Mouse (Mus musculus) testis, adult 2 months (tissue): ENCODE measurements around the gene Nsa2.

Experiments used
- CTCF ChIP-seq: fragments of 200-500 bp; IDR thresholded peaks from 2 replicates; pipeline ENCODE4 v1.5.1; 2012; ENCODE audit warnings: low read depth, mild to moderate bottlenecking, inconsistent platforms, low read length, moderate library complexity; ENCODE audit not compliant: control insufficient read depth, insufficient read depth, insufficient replicate concordance
- POLR2A ChIP-seq: fragments of 200-500 bp; IDR thresholded peaks from 2 replicates; pipeline ENCODE4 v1.6.1; 2012; ENCODE audit warnings: low read depth, mild to moderate bottlenecking, inconsistent platforms, low read length, moderate library complexity; ENCODE audit not compliant: control insufficient read depth

- TF ChIP-seq POLR2A (no peak), CTCF (no peak)
Observed at GRCm38 (mm10) chr13:97178943-97179342, 41.2 kb upstream of the Nsa2 start.
